Mouse (Mus musculus) myocyte (in vitro differentiated cells): ENCODE measurements at regions not wholly inside any gene's neighbourhood (a gene's known extent, or its start where the extent isn't known, plus 50 kb on each side); places are given as distances from the start of the nearest gene placed in this dataset.

Experiments used
- TCF12 ChIP-seq: IDR thresholded peaks from one replicate; pipeline ENCODE4 v1.6.1; 2011; ENCODE audit warnings: mild to moderate bottlenecking, control low read depth; ENCODE audit not compliant: poor library complexity, insufficient read depth, severe bottlenecking
- USF1 ChIP-seq: IDR thresholded peaks from one replicate; pipeline ENCODE4 v1.6.1; 2011; ENCODE audit warnings: low read depth, mild to moderate bottlenecking, control low read depth, moderate library complexity

DNA sequence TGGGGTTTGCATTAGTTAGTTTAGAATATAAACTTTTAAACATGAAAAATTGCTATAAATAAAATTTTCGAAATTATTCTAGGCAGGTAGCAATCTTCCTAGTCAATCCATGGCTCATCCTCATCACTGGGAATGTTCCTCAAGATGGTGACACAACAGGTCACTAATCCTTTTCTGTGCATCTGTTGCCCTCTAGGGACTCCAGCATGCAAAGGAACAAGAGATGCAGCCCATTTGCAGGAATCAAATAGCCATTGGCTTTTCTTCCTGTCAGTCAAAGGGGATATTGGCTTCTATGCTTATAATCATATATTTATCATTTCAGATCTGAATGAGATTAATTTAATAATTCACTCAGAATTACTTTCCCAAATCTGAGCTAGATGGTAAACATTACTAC lies 404.3 kb downstream of the Tmem161b start:
- TF ChIP-seq TCF12 (no peak), USF1 (no peak)
